Mouse (Mus musculus) embryonic stem cell, embryonic (primary cell): ENCODE measurements around the gene Ssh3.

Source experiments
- CTCF ChIA-PET, 4 experiments: fragments of 300-600 bp in 2 of 4; fragments of 350-600 bp in 2 of 4; sonication (Branson Sonifier 250); formaldehyde crosslinking; loops; one replicate each; lab custom pipeline; 2022; ENCODE audit warnings: inconsistent platforms in 2 of 4; lab: Charles Lee
- POLR2A ChIA-PET, 4 experiments: fragments of 300-600 bp in 2 of 4; fragments of 350-600 bp in 2 of 4; sonication (Branson Sonifier 250); formaldehyde crosslinking; loops; one replicate each; lab custom pipeline; 2022; ENCODE audit warnings: antibody characterized with exemption in 4 of 4, inconsistent platforms in 1 of 4; lab: Charles Lee

Ssh3 gene

DNA sequence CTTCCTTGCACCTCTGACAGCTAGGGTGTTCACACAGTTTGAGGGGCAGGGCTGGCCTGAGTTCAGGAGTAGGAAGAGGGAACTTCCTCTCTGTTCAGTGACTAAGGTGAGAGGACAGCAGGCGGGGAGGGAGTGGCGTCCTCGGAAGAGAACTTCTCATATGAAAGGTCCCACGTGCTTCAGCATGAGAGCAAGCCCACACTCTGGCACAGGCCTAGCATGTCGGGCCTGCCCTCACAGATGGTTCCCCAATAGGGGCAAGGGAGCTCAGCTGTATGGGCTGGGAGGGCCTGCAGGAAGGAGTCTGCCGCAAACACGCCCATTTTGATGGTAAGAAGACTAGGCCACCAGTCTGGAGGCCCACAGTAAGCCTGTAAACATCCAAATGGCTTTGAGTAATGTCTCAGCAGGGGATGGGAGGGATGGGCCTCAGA, 31.3 kb upstream of the Ssh3 start:
- CTCF ChIA-PET = interaction anchor here (0.7 to 2.3 kb wide), 10 partner anchors 9 to 55 kb away, joined by 3 to 8 read pairs (median 3); partner anchors contain the start of gene Ankrd13d (in 2 of the 4)
- POLR2A ChIA-PET = interaction anchor here (0.5 to 6.7 kb wide), 17 partner anchors 8 to 244 kb away, joined by 3 to 32 read pairs (median 3); partner anchors contain the start of genes Ankrd13d (in 1 of the 4), Pold4 (in 1 of the 4) and Ppp1ca (in 1 of the 4)

DNA sequence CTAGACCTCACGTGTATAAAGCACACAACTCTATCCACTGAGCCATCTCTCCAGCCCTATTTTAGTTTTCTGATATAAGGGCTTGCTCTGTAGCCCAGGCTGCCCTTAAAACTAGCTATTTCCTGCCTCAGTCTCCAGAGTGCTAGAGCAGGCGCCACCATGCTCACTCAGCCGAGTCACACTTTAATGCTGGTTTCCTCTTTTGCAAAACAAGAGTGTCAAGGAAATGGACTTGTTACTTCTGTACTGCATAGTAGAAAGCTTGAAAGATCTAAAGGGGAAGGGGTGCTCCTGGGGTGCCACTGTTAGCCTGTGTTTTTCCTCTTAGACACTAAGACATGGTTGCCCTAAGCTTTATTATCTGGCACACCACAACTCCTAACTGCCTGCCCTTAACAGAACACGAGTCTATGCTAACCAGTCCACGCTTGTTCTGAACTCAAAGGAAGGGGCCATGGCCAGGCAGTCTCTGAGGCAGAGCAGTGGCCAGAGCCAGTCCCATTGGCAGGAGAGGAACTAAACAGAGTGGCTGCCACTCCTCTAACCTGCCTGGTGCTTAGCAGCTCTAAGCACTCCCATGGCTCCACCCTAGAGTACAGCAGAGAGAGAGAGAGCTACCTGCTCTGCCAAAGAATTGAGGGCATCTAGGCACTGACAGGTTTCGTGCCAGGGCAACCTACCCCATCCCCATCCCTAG, 30.7 kb upstream of the Ssh3 start:
- ChIA-PET CTCF (interaction anchor here (0.5 to 2.3 kb wide), 7 partner anchors 10 to 1353 kb away, joined by 3 to 11 read pairs (median 4); partner anchors contain the start of gene Ankrd13d (in 2 of the 4)), POLR2A (interaction anchor here (0.5 to 6.7 kb wide), 19 partner anchors 8 to 141 kb away, joined by 3 to 32 read pairs (median 4); partner anchors contain the start of genes Ankrd13d (in 1 of the 4), Pold4 (in 1 of the 4), Ppp1ca (in 1 of the 4) and Rad9a (in 1 of the 4))

DNA sequence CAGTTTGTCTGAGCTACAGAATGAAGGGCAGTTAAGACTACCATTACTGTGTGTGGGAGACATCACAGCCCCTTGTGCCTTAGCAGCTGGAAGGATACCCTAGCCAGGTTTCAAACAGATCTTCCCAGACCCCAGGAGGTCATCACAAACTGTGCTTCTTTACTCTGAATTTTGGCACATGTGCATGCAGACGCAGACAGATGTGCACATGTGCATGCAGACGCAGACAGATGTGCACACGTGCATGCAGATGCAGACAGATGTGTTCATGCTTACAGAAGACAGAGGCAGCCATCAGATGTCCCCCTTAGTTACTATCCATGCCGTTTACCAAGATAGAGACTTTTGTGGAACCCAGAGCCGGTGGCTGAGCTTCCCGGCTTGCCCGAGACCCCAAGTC, 30.1 kb upstream of the Ssh3 start:
- POLR2A ChIA-PET = interaction anchor here in 3 of 4 experiments (0.8 to 6.7 kb wide), 12 partner anchors 10 to 142 kb away, joined by 3 to 32 read pairs (median 4); partner anchors contain the start of genes Ankrd13d (in 1 of the 3), Ppp1ca (in 1 of the 3), Rad9a (in 1 of the 3) and Ssh3 (in 1 of the 3)
- CTCF ChIA-PET = interaction anchor here in 2 of 4 experiments (0.8 to 2.3 kb wide), 4 partner anchors 16 to 44 kb away, joined by 3 to 8 read pairs (median 6); partner anchors contain the start of gene Ankrd13d (in 2 of the 2)

DNA sequence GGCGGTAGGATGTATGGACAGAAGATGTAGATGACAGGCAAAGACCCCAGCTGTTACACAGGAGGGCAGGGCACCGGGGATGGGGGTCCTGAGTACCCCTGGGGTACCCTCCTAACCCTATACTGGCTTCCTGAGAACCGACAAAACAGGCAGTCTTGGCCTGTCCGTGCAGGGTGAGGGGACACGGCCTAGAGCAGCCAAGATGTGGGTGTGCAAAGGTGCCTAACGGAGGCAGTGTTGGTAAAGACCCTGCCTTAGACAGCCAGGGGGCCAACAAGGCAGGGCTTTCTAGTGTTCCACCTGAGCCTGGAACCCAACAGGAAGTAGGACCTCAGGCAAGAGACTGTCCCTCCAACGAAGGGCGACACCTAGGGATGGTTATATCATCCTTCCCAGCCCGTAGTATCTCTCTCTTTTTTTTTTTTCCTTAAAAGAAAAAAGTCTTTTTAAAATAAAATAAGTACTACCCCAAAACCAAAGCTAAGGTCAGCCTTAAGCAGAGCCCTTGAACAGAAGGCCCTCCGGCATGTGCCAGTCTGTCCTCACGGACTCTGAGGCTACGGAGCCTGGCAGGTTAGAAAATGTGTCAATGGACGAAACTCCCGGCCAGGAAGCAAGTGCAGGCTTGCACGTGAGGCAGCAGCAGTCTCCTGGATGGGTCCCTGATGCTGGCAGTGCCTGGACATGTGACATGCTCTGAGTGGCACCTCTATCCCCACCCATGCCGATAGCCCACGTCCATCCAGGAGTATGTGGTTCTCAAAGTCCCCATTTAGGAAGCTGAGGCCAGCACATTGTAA, 29.5 kb upstream of the Ssh3 start:
- CTCF ChIA-PET = interaction anchor here in 3 of 4 experiments (0.7 to 2.3 kb wide), 9 partner anchors 15 to 44 kb away, joined by 3 to 17 read pairs (median 4); partner anchors contain the start of gene Ankrd13d (in 3 of the 3)
- POLR2A ChIA-PET = interaction anchor here in 2 of 4 experiments (1.0 to 6.7 kb wide), 10 partner anchors 10 to 44 kb away, joined by 3 to 32 read pairs (median 4); partner anchors contain the start of genes Ankrd13d (in 1 of the 2) and Ssh3 (in 1 of the 2)

DNA sequence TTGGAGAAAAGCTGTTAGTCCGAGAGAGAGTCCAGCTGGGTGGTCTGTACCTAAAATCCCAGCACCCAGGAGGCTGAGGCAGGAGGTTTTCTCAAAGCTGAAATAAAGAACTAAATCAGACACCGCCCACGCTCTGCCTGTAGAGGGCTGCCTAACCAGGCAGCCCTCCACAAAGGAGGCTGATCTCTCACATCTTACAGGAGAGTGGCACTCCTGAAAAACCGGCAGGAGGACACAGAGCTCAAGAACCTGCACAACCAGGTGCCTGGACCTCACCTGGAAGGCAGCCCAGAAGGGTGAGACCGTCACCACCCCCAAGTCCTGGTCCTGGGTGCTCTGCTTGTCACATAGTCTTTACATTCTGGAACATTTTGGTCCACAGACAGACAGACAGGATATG, 28.9 kb upstream of the Ssh3 start:
- POLR2A ChIA-PET = interaction anchor here in 3 of 4 experiments (0.6 to 6.7 kb wide), 8 partner anchors 8 to 105 kb away, joined by 3 to 32 read pairs (median 4); partner anchors contain the start of genes Ankrd13d (in 1 of the 3), Grk2 (in 1 of the 3) and Ssh3 (in 1 of the 3)
- CTCF ChIA-PET = interaction anchor here in 3 of 4 experiments (0.6 to 2.5 kb wide), 9 partner anchors 15 to 998 kb away, joined by 3 to 17 read pairs (median 4); partner anchors contain the start of genes Ankrd13d (in 3 of the 3) and Sf3b2 (in 1 of the 3)

DNA sequence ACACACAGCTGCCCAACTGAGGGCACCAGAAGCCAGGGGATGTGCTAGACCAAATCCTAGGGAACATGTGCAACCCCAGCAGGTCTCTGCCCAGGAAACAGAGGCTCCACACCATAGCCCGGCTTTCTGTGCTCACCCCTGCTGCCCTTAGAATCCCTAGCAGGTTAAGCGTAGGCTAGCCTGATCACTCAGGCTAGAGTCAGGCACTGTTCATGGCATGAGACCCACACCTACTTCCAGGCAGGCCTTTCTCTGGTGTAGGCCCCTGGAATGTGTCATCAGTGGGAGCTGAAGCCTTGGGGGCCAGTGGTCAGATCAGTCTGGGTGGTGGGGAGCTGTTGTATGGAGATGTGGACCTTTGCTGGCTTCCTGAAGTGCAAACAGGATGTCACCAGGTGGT, 27.6 kb upstream of the Ssh3 start:
- CTCF ChIA-PET = interaction anchor here in 2 of 4 experiments (0.7 to 2.5 kb wide), 3 partner anchors 13 to 121 kb away, joined by 3 to 17 read pairs (median 12); partner anchors contain the start of gene Ankrd13d (in 2 of the 2)
- POLR2A ChIA-PET = interaction anchor here in 2 of 4 experiments (0.7 to 1.9 kb wide), 5 partner anchors 8 to 34 kb away, joined by 3 to 6 read pairs (median 4); partner anchors contain the start of genes Grk2 (in 1 of the 2) and Ssh3 (in 1 of the 2)

DNA sequence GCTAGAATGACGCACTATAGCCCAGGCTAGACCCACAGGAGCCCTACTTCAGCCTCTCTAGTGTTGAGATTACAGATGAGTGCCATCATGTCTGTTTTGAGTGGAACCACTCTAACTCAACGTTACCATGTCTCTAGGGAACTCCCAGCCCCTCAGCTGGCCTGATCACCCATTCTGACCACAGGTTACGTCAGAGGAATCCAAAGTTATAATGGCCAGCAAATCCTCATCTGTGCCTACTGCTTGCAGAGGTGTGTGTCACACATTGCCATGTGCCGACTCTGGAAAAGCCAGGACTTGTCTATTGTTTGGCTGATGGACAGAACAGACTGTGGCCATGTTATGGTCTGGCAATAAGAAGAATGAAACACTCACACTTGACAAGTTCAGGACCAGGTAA, 26.4 kb upstream of the Ssh3 start:
- ChIA-PET POLR2A (interaction anchor here (0.7 to 2.5 kb wide), 8 partner anchors 10 to 1001 kb away, joined by 3 to 18 read pairs (median 4); partner anchors contain the start of genes Ankrd13d (in 2 of the 4), Grk2 (in 2 of the 4) and Ndufv1 (in 1 of the 4)), CTCF (interaction anchor here in 2 of 4 experiments (2.5 to 3.0 kb wide), 2 partner anchors 12 to 13 kb away, joined by 12 to 28 read pairs; partner anchors contain the start of gene Ankrd13d (in 2 of the 2))

DNA sequence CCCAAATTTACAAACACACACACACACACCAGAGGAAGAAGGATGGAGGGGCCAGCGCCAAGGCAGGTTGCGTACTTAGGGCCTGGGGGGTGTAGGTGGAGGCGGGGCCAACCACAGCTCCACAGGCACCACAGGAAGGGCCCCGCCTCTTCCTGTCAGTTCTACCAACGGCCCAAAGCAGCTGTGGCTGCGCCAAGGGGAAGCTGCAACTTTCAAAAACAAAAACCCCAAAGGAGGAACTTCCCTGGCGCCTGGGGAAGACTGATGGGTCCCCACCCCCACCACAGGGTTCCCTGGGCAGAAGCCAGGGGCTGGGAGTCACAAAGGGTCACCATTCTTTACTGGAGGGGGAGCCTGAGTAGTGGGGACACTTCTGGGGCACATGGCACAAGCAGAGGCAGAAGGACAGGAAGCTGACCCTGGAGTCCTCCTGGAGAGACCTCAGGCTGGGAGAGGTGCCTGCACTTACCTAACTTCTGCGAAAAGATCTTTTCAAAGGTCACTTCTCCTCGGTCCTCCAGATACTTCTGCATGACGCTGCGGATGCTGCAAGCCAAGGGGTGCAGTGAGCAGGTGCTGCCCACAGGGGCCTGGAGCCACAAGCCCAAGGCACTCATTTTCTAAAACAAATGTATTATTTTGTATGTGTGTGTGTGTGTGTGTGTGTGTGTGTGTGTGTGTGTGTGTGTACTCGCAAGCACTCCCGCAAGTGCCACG, 25.6 kb upstream of the Ssh3 start:
- POLR2A ChIA-PET = interaction anchor here (0.6 to 3.6 kb wide), 26 partner anchors 9 to 1002 kb away, joined by 3 to 18 read pairs (median 4); partner anchors contain the start of genes Ankrd13d (in 3 of the 4), Grk2 (in 3 of the 4), Ssh3 (in 2 of the 4) and Aip (in 1 of the 4)
- CTCF ChIA-PET = interaction anchor here in 3 of 4 experiments (0.7 to 3.0 kb wide), 10 partner anchors 11 to 209 kb away, joined by 3 to 28 read pairs (median 3); partner anchors contain the start of genes Ankrd13d (in 2 of the 3) and Grk2 (in 1 of the 3)

DNA sequence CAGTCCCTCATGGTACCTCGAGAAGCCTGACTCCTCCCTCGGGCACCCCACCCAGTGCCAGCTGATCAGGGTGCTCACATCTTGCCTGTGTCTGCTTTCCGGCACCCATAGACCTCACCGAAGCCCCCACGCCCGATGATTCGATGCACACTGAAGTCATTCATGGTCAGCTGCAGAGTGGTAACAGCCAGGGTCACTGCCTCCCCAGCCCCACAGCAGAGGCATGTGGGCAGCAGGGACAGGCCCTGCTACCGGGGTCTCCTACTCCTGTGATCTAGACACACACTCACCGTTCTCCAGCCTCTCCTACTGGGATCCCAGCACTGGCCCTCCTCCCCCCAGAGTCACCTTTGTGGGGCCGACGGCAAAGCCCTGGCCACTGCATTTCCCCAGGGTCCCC, 22.2 kb upstream of the Ssh3 start:
- POLR2A ChIA-PET = interaction anchor here in 2 of 4 experiments (1.0 to 3.6 kb wide), 5 partner anchors 8 to 84 kb away, joined by 3 to 17 read pairs (median 4); partner anchors contain the start of gene Ankrd13d (in 2 of the 2)
- CTCF ChIA-PET = interaction anchor here in 2 of 4 experiments (0.5 to 1.7 kb wide), 4 partner anchors 8 to 712 kb away, joined by 4 to 7 read pairs (median 5); partner anchors contain the start of gene Ankrd13d (in 1 of the 2)

DNA sequence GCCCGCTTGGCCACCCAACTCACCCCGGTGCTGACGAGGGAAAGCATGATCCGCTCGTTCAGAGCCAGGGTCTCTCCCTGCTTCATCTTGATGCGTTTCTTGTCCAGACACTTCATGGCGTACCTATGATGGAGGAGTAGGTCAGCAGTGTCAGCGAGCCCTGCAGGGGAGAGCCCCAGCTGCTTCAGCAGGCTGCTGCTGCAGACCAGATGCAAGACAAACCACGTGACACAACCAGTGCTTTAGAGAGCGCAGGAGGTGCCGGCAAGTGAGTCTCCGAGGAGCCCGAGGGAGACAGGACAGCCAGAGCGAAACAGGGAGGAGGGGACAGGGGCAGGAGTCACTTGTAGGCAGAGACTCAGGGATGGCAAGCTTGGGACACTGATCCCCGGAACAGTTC, 21.8 kb upstream of the Ssh3 start:
- ChIA-PET POLR2A (interaction anchor here in 2 of 4 experiments (0.9 to 1.5 kb wide), 6 partner anchors 7 to 83 kb away, joined by 3 to 5 read pairs (median 3); partner anchors contain the start of gene Ankrd13d (in 1 of the 2)), CTCF (interaction anchor here in 2 of 4 experiments (0.5 to 1.7 kb wide), 3 partner anchors 7 to 713 kb away, joined by 4 to 7 read pairs (median 5); partner anchors contain the start of gene Ankrd13d (in 1 of the 2))

DNA sequence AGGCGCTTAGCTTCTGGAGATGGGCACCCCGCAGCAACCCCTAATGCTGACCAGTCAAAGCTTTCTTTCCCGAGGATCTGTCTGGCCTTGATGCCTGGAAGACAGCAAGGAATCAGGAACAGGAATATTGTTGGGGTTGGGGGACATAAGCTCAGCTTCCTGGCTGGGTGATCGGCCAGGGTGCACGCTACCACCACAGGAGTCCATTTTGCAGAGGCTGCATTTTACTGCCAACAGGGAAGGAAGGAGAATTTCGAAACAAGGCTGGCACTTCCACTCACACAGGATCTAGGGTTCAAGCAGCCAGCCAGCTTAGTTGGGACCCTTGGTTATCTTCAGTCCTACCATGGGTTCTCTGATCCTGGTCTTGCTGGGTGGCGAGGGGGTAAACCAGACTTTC, 14.7 kb upstream of the Ssh3 start:
- CTCF ChIA-PET = interaction anchor here (0.6 to 2.9 kb wide), 61 partner anchors 8 to 1204 kb away, joined by 3 to 33 read pairs (median 4); partner anchors contain the start of genes Ssh3 (in 3 of the 4), Grk2 (in 2 of the 4), AC124502.3 (in 1 of the 4) and Aip (in 1 of the 4)
- POLR2A ChIA-PET = interaction anchor here in 3 of 4 experiments (0.6 to 4.3 kb wide), 55 partner anchors 8 to 1638 kb away, joined by 3 to 32 read pairs (median 4); partner anchors contain the start of genes Ssh3 (in 3 of the 3), Aip (in 2 of the 3), Cdk2ap2 (in 2 of the 3) and Grk2 (in 2 of the 3)

DNA sequence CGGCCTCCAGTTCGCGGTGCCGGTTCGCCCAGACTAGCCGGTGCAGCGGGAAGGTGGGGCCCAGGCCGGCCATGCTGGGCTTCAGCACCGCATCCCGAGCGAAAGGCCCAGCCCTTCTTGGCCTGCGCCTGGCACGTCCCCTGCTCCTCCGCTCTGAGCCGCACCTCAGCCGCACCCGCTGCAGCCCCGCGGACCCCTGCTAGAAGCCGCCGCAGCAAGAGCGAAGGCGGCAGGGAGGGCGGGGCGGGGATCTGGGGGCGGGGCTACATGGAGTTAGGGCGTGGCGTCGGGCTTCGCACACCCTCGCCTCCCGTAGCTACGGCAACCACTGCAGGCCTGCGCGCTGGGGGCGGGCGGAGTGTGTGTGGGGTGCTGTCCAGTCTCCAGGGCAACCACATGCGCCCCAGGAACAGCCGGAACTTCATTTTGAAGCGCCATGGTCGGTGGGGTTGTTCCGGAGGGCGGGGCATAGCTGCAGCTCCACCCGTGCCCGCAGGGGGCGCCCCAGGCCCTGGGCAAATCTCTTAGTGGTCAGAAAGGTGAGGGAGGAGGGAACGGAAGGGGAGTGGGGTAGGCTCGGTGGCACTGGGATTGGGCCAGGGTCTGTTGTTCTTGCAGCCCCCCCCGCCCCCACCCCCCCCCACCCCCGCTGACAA, 14.0 kb upstream of the Ssh3 start, which contains the start of gene Ankrd13d:
TSS of gene Ankrd13d (minus strand) at position 240 of the 656 bp plus-strand sequence.
- ChIA-PET CTCF (interaction anchor here (0.5 to 2.9 kb wide), 72 partner anchors 9 to 1205 kb away, joined by 3 to 33 read pairs (median 4); partner anchors contain the start of genes Ssh3 (in 3 of the 4), Grk2 (in 2 of the 4), Ndufv1 (in 2 of the 4) and Pold4 (in 2 of the 4)), POLR2A (interaction anchor here (0.5 to 4.3 kb wide), 65 partner anchors 9 to 1638 kb away, joined by 3 to 32 read pairs (median 4); partner anchors contain the start of genes Grk2 (in 3 of the 4), Ssh3 (in 3 of the 4), Aip (in 2 of the 4) and Cdk2ap2 (in 2 of the 4))

DNA sequence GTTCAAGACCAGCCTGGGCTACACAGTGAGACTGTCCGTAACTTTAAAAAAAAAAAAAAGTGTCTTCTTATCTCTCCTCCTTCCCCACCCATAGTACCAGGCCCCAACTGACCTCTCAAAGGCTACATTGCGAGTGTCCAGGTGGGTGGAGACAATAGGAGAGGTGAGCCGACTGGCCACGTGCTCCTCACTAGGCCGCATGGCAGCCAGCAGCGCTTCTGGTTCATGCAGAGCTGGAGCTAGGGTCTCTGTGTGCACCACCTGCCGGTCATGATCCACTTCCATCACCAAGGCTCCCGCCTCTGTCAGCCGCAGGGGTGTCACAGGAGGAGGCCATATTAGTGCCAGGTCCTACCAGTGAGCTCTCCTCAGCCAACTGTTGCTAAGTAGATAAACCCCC, 11.4 kb upstream of the Ssh3 start:
- CTCF ChIA-PET = interaction anchor here (0.5 to 1.7 kb wide), 8 partner anchors 10 to 88 kb away, joined by 3 to 6 read pairs (median 3); partner anchors contain the start of genes Rad9a (in 1 of the 4) and Ssh3 (in 1 of the 4)
- POLR2A ChIA-PET = interaction anchor here in 2 of 4 experiments (0.5 to 4.3 kb wide), 10 partner anchors 8 to 238 kb away, joined by 3 to 26 read pairs (median 3); partner anchors contain the start of genes Gstp2 (in 1 of the 2), Rps6kb2 (in 1 of the 2) and Ssh3 (in 1 of the 2)

DNA sequence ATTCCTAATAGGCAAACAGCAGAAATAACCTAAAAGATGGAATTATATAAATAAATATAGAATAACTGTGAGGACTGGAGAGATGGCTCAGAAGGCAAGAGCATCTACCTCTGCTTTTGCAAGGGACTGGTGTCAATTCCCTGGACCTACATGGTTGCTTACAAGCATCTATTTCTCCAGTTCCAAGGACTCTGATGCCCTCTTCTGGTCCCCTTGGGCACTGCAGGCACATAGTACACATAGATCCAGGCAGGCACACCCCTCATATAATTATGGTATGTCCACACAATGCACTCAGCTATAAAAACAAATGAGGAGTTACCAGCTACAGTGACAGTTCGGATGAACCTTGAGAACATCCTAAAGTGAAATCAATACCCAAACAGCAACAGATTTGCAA, 10.5 kb upstream of the Ssh3 start:
- ChIA-PET POLR2A (interaction anchor here in 1 of 4 experiments (0.7 kb wide), 1 partner anchor 1452 kb away, joined by 3 read pairs; no protein-coding TSS in a partner anchor), CTCF (interaction anchor here in 1 of 4 experiments (0.6 to 1.7 kb wide), 4 partner anchors 11 to 302 kb away, joined by 3 to 6 read pairs (median 3); partner anchors contain the start of gene Ssh3)
